Mouse (Mus musculus) stomach, embryonic 14.5 days (tissue): ENCODE measurements around the gene Atad1. TPM values are rescaled to one million over a fixed set of nuclear protein-coding genes. Genes with fewer than 3 reads are reported as not detected.

Experiments
- ATAC-seq: fragments of 200-750 bp; cut with Nextera tagmentation; 2 replicates; pipeline ENCODE4 v1.8.0; 2017; ENCODE audit warnings: low read depth, moderate TSS enrichment; ENCODE audit not compliant: insufficient number of reproducible peaks, insufficient read depth, low FRiP score
- H3K27ac ChIP-seq: fragments of 300-500 bp; sonication (generic); 2 replicates; pipeline ENCODE4 v1.5.1; 2014; ENCODE audit warnings: mild to moderate bottlenecking, low read length, moderate library complexity, mixed read lengths
- H3K27me3 ChIP-seq: fragments of 300-500 bp; sonication (generic); 2 replicates; pipeline ENCODE4 v1.6.1; 2014; ENCODE audit warnings: low read length, control low read depth, mixed read lengths; ENCODE audit not compliant: control insufficient read depth, insufficient read depth
- H3K36me3 ChIP-seq: fragments of 300-500 bp; sonication (generic); 2 replicates; pipeline ENCODE4 v1.6.1; 2014; ENCODE audit warnings: mild to moderate bottlenecking, control low read depth, low read length, moderate library complexity, mixed read lengths; ENCODE audit not compliant: control insufficient read depth, insufficient read depth
- H3K4me1 ChIP-seq: fragments of 300-500 bp; sonication (generic); 2 replicates; pipeline ENCODE4 v1.6.1; 2014; ENCODE audit warnings: low read length, control low read depth, mixed read lengths; ENCODE audit not compliant: control insufficient read depth, insufficient read depth
- H3K4me2 ChIP-seq: fragments of 300-500 bp; sonication (generic); replicated peaks from 2 replicates; pipeline ENCODE4 v1.6.1; 2014; ENCODE audit warnings: low read depth, low read length, control low read depth
- H3K4me3 ChIP-seq: fragments of 300-500 bp; sonication (generic); 2 replicates; pipeline ENCODE4 v1.5.1; 2014; ENCODE audit warnings: low read depth, low read length, control low read depth
- H3K9ac ChIP-seq: fragments of 300-500 bp; sonication (generic); replicated peaks from 2 replicates; pipeline ENCODE4 v1.6.1; 2014; ENCODE audit warnings: low read depth, mild to moderate bottlenecking, control low read depth, low read length, moderate library complexity, mixed read lengths
- H3K9me3 ChIP-seq: fragments of 300-500 bp; sonication (generic); 2 replicates; pipeline ENCODE4 v1.6.1; 2016; ENCODE audit warnings: low read depth, low read length, control low read depth; ENCODE audit not compliant: control insufficient read depth
- WGBS: fragments of 180-500 bp; shearing (Covaris S2); extraction: QIAGEN DNeasy Blood & Tissue Kit; methylation state at CpG from one replicate; pipeline ENCODE4 v1.1.7; 2014; 5-methylcytosine and 5-hydroxymethylcytosine counted together
- polyA plus RNA-seq: library from polyadenylated mRNA; unstranded; fragments of >200 nt; fragmentation: Nextera tagmentation; extraction: Ambion mirVana; gene quantifications from 2 replicates; pipeline ENCODE4 v1.2.1, GENCODE M21; 2014

Atad1 gene
- polyA plus RNA-seq, 1 experiment from 2014 or later = 78.1 TPM

DNA sequence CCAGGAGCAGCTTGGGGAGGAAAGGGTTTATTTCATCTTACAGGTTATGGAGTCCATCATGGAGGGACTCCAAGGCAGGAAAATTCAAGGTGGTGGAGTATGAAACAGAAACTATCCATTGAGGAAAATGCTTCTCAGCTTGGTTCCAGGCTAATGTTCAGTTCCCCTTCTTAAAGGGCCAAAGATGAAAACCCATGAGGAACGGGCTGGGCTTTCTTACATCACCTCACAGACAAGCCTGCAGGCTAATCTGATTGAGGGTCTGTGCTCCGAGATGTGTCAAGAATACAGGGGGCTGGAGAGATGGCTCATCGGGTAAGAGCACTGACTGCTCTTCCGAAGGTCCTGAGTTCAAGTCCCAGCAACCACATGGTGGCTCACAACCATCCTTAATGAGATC lies 9.8 kb downstream of the Atad1 start:
- H3K9ac ChIP-seq = no peak overlapping the region
- no peak for ATAC-seq
- no peaks in the 10 kb centered on the region for H3K27me3 ChIP-seq
- H3K36me3 ChIP-seq = no peaks in the 10 kb centered on the region
- H3K9me3 ChIP-seq = no peaks in the 10 kb centered on the region
- H3K4me2 ChIP-seq = no peak overlapping the region
- 0 out of 2 replicates have a peak, but pooled peaks cover 6% of the 10 kb centered on the region for H3K4me1 ChIP-seq
- H3K4me3 ChIP-seq = no peak overlapping the region
- no peak overlapping the region for H3K27ac ChIP-seq
- 85% methylated on average over 4 of the region's 4 CpGs for WGBS

- Histone ChIP-seq H3K4me3 (0 out of 2 replicates have a peak overlapping the region, but pooled peaks have one; percentile 4), H3K36me3 (no peaks in the 10 kb centered on the region), H3K4me1 (0 out of 2 replicates have a peak, but pooled peaks cover 6% of the 10 kb centered on the region), H3K9me3 (no peaks in the 10 kb centered on the region), H3K27ac (no peak overlapping the region), H3K27me3 (no peaks in the 10 kb centered on the region), H3K4me2 (peak overlapping the region; percentile 15; the same call in 1 of the 2 replicates), H3K9ac (no peak overlapping the region)
- WGBS = 7% methylated on average over 22 of the region's 22 CpGs
- no peak for ATAC-seq
Observed at GRCm38 (mm10) chr19:32726451-32727325, 12.9 kb downstream of the Atad1 start.

- Histone ChIP-seq H3K27me3 (no peaks in the 10 kb centered on the region), H3K4me2 (no peak overlapping the region), H3K4me1 (0 out of 2 replicates have a peak, but pooled peaks cover 6% of the 10 kb centered on the region), H3K27ac (no peak overlapping the region), H3K9me3 (no peaks in the 10 kb centered on the region), H3K36me3 (no peaks in the 10 kb centered on the region), H3K9ac (no peak overlapping the region), H3K4me3 (no peak overlapping the region)
- ATAC-seq = no peak
- WGBS = 41% methylated on average over 7 of the region's 7 CpGs
Observed at GRCm38 (mm10) chr19:32723817-32724216, 15.8 kb downstream of the Atad1 start.

GRCm38 (mm10) chr19:32720319-32720718 lies 19.3 kb downstream of the Atad1 start:
- Histone ChIP-seq H3K9ac (no peak overlapping the region), H3K27me3 (no peaks in the 10 kb centered on the region), H3K4me2 (no peak overlapping the region), H3K4me3 (no peak overlapping the region), H3K9me3 (no peaks in the 10 kb centered on the region), H3K27ac (no peak overlapping the region), H3K4me1 (no peaks in the 10 kb centered on the region), H3K36me3 (no peaks in the 10 kb centered on the region)
- WGBS = 97% methylated on average over 1 of the region's 1 CpGs
- no peak for ATAC-seq

DNA sequence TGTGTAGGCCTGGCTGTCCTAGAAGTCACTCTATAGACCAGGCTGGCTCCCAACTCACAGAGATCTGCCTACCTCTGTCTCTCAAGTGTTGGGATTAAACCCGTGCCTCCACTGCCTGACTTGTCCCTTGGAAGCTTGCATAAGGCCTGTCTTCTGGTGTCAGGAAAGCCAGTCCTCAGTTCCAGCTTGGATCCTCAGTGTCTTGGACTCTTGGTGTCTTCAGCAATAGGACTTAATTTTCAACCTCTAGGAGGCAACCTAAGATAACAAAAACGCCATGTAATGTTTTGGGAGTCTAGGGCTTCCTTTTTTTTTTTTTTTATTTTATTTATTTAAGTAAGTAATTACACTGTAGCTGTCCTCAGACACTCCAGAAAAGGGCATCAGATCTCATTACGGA lies 22.0 kb downstream of the Atad1 start:
- H3K9me3 ChIP-seq = no peaks in the 10 kb centered on the region
- H3K4me1 ChIP-seq = no peaks in the 10 kb centered on the region
- H3K4me2 ChIP-seq = no peak overlapping the region
- 53% methylated on average over 3 of the region's 3 CpGs for WGBS
- no peak for ATAC-seq
- no peaks in the 10 kb centered on the region for H3K27me3 ChIP-seq
- no peak overlapping the region for H3K9ac ChIP-seq
- no peak overlapping the region for H3K4me3 ChIP-seq
- H3K27ac ChIP-seq = no peak overlapping the region
- no peaks in the 10 kb centered on the region for H3K36me3 ChIP-seq

- no peaks in the 10 kb centered on the region for H3K27me3 ChIP-seq
- no peaks in the 10 kb centered on the region for H3K9me3 ChIP-seq
- no peaks in the 10 kb centered on the region for H3K36me3 ChIP-seq
- ATAC-seq = no peak
- no peak overlapping the region for H3K4me2 ChIP-seq
- H3K27ac ChIP-seq = no peak overlapping the region
- H3K4me1 ChIP-seq = peaks cover 5% of the 10 kb centered on the region; the same call in 1 of the 2 replicates
- H3K9ac ChIP-seq = no peak overlapping the region
- no peak overlapping the region for H3K4me3 ChIP-seq
Observed at GRCm38 (mm10) chr19:32715681-32716080, 23.9 kb downstream of the Atad1 start.

DNA sequence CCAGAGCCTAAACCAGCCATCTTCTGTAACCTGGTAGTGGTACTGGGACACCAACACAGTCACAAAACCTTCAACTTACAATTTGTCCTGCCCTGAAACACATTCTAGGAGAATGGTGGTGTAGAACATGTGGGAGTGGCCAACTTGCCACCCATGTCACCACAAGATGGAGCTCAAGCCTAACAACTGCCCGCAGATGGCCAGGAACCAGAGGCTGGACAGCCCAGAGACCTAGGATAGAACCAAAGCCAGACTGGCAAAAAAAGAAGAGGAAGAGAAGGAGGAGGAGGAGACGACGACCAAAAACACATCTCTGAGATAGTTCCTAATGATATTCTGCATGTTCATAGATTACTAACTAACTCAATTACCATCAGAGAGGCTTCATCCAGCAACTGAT lies 24.4 kb downstream of the Atad1 start:
- Histone ChIP-seq H3K27ac (no peak overlapping the region), H3K9me3 (no peaks in the 10 kb centered on the region), H3K4me2 (no peak overlapping the region), H3K4me1 (peaks cover 5% of the 10 kb centered on the region; the same call in 1 of the 2 replicates), H3K27me3 (no peaks in the 10 kb centered on the region), H3K9ac (no peak overlapping the region), H3K36me3 (no peaks in the 10 kb centered on the region), H3K4me3 (no peak overlapping the region)
- no peak for ATAC-seq
- WGBS = 2% methylated on average over 3 of the region's 3 CpGs

- Histone ChIP-seq H3K4me3 (no peak overlapping the region), H3K27ac (no peak overlapping the region), H3K27me3 (no peaks in the 10 kb centered on the region), H3K9ac (no peak overlapping the region), H3K4me1 (peaks cover 5% of the 10 kb centered on the region; the same call in 1 of the 2 replicates), H3K9me3 (no peaks in the 10 kb centered on the region), H3K4me2 (no peak overlapping the region), H3K36me3 (no peaks in the 10 kb centered on the region)
- WGBS = 85% methylated on average over 3 of the region's 3 CpGs
- ATAC-seq = no peak
Observed at GRCm38 (mm10) chr19:32713471-32713870, 26.1 kb downstream of the Atad1 start.
